Mouse (Mus musculus) embryonic facial prominence, embryonic 14.5 days (tissue): ENCODE results near the gene Dst. TPM values are rescaled to one million over a fixed set of nuclear protein-coding genes. Genes with fewer than 3 reads are reported as not detected.

Source experiments
- ATAC-seq: fragments of 200-750 bp; cut with Nextera tagmentation; 2 replicates; pipeline ENCODE4 v1.8.0; 2017; ENCODE audit warnings: low read depth, moderate number of reproducible peaks, moderate TSS enrichment
- DNase-seq: peaks from one replicate; pipeline ENCODE4 v3.0.0-alpha.2; 2015; ENCODE audit warnings: low spot score
- H3K27ac ChIP-seq: fragments of 300-500 bp; sonication (generic); replicated peaks from 2 replicates; pipeline ENCODE4 v1.5.1; 2014; ENCODE audit warnings: low read depth, mild to moderate bottlenecking, low read length, moderate library complexity
- H3K27me3 ChIP-seq: fragments of 300-500 bp; sonication (generic); replicated peaks from 2 replicates; pipeline ENCODE4 v1.6.1; 2014; ENCODE audit warnings: low read length; ENCODE audit not compliant: control insufficient read depth, insufficient read depth
- H3K36me3 ChIP-seq: fragments of 300-500 bp; sonication (generic); 2 replicates; pipeline ENCODE4 v1.6.1; 2014; ENCODE audit warnings: low read length, mixed read lengths; ENCODE audit not compliant: control insufficient read depth, insufficient read depth
- H3K4me1 ChIP-seq: fragments of 300-500 bp; sonication (generic); 2 replicates; pipeline ENCODE4 v1.6.1; 2014; ENCODE audit warnings: antibody characterized with exemption, low read length; ENCODE audit not compliant: control insufficient read depth, insufficient read depth
- H3K4me2 ChIP-seq: fragments of 300-500 bp; sonication (generic); 2 replicates; pipeline ENCODE4 v1.6.1; 2014; ENCODE audit warnings: low read depth, mild to moderate bottlenecking, low read length, moderate library complexity, mixed read lengths
- H3K4me3 ChIP-seq: fragments of 300-500 bp; sonication (generic); 2 replicates; pipeline ENCODE4 v1.5.1; 2014; ENCODE audit warnings: low read depth, mild to moderate bottlenecking, low read length
- H3K9ac ChIP-seq: fragments of 300-500 bp; sonication (generic); 2 replicates; pipeline ENCODE4 v1.6.1; 2014; ENCODE audit warnings: low read depth, mild to moderate bottlenecking, low read length, moderate library complexity, mixed read lengths
- H3K9me3 ChIP-seq: fragments of 300-500 bp; sonication (generic); 2 replicates; pipeline ENCODE4 v1.6.1; 2016; ENCODE audit warnings: low read length; ENCODE audit not compliant: control insufficient read depth
- WGBS: fragments of 180-500 bp; shearing (Covaris S2); extraction: QIAGEN DNeasy Blood & Tissue Kit; methylation state at CpG from one replicate; pipeline ENCODE4 v1.1.7; 2014; 5-methylcytosine and 5-hydroxymethylcytosine counted together
- polyA plus RNA-seq: library from polyadenylated mRNA; unstranded; fragments of >200 nt; fragmentation: Nextera tagmentation; extraction: Ambion mirVana; gene quantifications from 2 replicates; pipeline ENCODE4 v1.2.1, GENCODE M21; 2014

Gene Dst
- polyA plus RNA-seq, 1 experiment from 2014 or later, result 39.5 TPM

DNA sequence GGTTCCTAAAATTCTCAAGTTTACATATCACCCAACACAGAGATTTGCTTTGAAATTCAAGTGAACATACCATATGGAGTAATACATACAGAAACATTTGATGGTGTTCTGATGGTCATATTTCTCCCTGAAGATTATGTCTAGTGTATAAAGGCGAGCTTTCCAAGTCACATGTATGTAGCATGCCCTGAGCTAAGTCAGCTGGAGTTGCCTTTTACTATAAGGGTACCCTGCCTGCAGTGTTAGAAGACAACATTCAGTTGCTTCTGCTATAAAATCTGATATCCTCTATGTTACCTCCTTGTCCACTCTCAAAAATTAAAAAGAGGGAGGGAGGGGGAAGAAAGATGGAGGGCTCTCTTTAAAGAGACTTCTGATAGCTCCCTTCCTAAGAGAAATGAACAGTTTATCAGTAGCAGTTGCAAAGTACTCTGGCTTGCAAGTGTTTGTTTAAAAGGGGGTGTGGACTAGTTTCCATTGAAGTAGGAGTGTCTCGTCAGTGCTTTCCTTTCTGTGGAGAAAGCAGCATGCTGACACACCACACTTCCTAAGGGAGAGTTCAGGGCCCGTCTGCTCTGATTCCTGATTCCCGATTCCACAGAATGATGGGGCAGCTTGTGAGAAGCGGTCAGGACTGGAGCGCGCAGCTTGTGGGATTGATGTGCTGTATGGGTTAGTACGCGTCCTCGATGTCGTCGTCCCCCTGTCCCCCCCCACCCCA, 168.8 kb downstream of the Dst start:
- 16% methylated on average over 8 of the region's 12 CpGs for WGBS
- Histone ChIP-seq H3K4me3 (peak overlapping the region; percentile 15; the same call in 1 of the 2 replicates), H3K9ac (0 out of 2 replicates have a peak overlapping the region, but pooled peaks have one; percentile 26), H3K9me3 (no peaks in the 10 kb centered on the region), H3K36me3 (no peaks in the 10 kb centered on the region), H3K4me2 (peak overlapping the region; percentile 40), H3K27me3 (no peaks in the 10 kb centered on the region), H3K4me1 (peaks cover 17% of the 10 kb centered on the region), H3K27ac (no peak overlapping the region)
- peak; percentile 62 for ATAC-seq
- no peak for DNase-seq

DNA sequence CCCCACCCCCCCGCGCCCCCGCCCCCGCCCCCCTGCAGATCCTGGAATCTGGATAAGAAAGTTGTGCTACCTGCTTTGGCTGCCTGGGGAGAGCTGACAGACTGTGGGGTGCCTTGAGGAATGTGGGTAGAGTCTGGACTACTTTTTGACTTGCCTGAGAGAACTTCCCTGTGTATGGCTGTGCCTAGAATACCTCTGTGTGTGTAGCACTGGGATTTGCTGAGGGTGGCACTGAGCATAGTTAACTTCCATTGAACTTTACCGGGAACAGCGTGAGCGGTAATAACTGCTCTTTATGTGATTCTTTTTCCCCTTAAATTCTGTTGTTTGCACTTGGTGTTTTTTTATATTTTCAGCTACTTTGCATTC, 169.4 kb downstream of the Dst start:
- Histone ChIP-seq H3K27me3 (no peaks in the 10 kb centered on the region), H3K4me2 (peak overlapping the region; percentile 40), H3K9ac (peak overlapping the region; percentile 26; the same call in 1 of the 2 replicates), H3K4me3 (peak overlapping the region; percentile 15; the same call in 1 of the 2 replicates), H3K9me3 (no peaks in the 10 kb centered on the region), H3K4me1 (peaks cover 17% of the 10 kb centered on the region), H3K36me3 (no peaks in the 10 kb centered on the region), H3K27ac (no peak overlapping the region)
- no peak for DNase-seq
- 30% methylated on average over 3 of the region's 7 CpGs for WGBS
- ATAC-seq, result peak; percentile 71

DNA sequence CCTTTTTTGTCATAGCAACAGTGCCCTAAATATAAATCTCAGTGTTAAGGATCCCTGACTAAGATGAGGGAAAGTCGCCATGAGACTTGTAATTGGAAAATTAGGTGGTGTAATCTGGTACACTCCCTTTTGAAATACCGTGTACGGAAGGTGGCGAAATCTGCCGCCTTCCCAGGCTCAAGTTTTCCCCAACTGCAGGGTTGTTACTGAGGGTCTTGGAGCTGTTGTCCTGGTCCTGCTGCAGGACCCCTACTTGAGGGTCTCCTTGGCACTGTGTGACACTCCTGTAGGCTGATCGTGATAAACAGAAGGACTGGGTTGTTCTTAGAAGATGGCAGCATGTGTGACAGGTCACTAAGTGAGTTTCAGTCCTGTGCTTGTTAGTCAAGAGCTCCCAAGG, 169.9 kb downstream of the Dst start:
- H3K27ac ChIP-seq, result no peak overlapping the region
- H3K4me1 ChIP-seq, result peaks cover 17% of the 10 kb centered on the region
- DNase-seq (no peak), ATAC-seq (no peak)
- 74% methylated on average over 6 of the region's 6 CpGs for WGBS
- no peak overlapping the region for H3K4me3 ChIP-seq
- H3K4me2 ChIP-seq, result no peak overlapping the region
- no peaks in the 10 kb centered on the region for H3K36me3 ChIP-seq
- no peak overlapping the region for H3K9ac ChIP-seq
- no peaks in the 10 kb centered on the region for H3K27me3 ChIP-seq
- H3K9me3 ChIP-seq, result no peaks in the 10 kb centered on the region

DNA sequence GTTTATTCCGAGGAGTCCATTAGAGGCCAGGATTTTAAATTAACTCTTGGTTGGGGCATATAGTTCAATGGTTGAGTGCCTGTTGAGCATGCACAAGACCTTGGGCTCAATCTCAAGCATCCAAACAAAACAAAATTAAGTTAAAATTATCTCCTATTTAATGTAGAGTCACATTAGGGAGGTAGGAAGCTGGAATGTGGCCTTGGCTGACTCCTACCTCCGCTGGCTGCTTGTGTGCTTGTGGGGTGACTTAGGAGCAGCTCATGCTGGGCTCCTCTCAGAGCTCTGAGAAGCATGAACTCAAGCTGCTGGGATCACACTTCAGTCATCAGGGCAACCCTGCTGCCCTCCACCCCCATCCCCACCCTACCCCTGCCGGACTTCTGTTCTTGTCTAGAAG, 181.0 kb downstream of the Dst start:
- H3K4me2 ChIP-seq, result no peak overlapping the region
- 90% methylated on average over 3 of the region's 3 CpGs for WGBS
- DNase-seq (no peak), ATAC-seq (no peak)
- H3K4me1 ChIP-seq, result no peaks in the 10 kb centered on the region; the same call in 1 of the 2 replicates
- H3K27me3 ChIP-seq, result no peaks in the 10 kb centered on the region
- no peaks in the 10 kb centered on the region for H3K9me3 ChIP-seq
- H3K9ac ChIP-seq, result no peak overlapping the region
- H3K4me3 ChIP-seq, result no peak overlapping the region
- H3K27ac ChIP-seq, result no peak overlapping the region
- H3K36me3 ChIP-seq, result peaks cover 9% of the 10 kb centered on the region

DNA sequence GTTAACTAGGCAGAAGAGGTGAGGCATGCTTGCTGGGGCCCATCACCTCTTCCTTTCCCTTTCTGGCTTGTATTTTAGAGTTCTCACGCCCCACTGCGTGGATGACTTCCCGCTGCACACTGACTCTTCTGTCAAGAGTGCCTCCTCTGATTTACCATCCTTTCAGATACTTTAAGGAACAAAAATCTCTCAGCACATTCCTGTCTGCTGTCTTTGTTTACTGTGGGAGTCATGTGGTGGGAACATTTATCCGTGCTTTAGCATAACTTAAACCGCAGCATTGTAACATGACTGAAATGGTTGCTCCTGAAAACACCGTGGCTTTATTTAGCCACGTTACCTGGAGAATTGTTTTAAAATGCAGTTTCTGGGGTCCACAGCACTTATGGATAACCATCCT, 182.7 kb downstream of the Dst start:
- Histone ChIP-seq H3K27me3 (no peaks in the 10 kb centered on the region), H3K27ac (no peak overlapping the region), H3K4me1 (no peaks in the 10 kb centered on the region; the same call in 1 of the 2 replicates), H3K4me3 (no peak overlapping the region), H3K9ac (no peak overlapping the region), H3K4me2 (no peak overlapping the region), H3K36me3 (peaks cover 9% of the 10 kb centered on the region), H3K9me3 (no peaks in the 10 kb centered on the region)
- no peak; the same call in 1 of the 2 replicates for ATAC-seq
- 68% methylated on average over 7 of the region's 7 CpGs for WGBS
- no peak for DNase-seq

DNA sequence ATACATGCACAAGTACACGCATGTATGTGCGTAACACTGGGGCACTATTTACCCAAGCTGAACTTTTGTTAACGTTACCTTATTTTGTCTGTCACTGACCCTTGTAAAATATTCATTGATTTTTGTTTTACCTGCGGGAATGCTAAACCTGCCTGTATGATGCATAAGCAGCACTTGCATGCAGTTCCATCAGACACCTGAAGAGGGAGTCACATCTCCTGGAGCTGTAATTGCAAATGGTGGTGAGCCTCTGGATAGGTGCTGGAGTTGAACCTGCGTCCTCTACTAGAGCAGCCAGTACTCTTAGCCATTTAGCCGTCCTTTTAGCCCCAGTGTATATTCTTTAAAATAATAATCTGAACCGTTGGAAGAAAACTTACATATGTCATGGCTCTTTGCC, 185.6 kb downstream of the Dst start:
- Histone ChIP-seq H3K4me3 (no peak overlapping the region), H3K27ac (no peak overlapping the region), H3K4me1 (no peaks in the 10 kb centered on the region; the same call in 1 of the 2 replicates), H3K9me3 (no peaks in the 10 kb centered on the region), H3K27me3 (no peaks in the 10 kb centered on the region), H3K4me2 (no peak overlapping the region), H3K36me3 (no peaks in the 10 kb centered on the region), H3K9ac (no peak overlapping the region)
- WGBS, result 92% methylated on average over 7 of the region's 7 CpGs
- ATAC-seq (no peak), DNase-seq (no peak)

DNA sequence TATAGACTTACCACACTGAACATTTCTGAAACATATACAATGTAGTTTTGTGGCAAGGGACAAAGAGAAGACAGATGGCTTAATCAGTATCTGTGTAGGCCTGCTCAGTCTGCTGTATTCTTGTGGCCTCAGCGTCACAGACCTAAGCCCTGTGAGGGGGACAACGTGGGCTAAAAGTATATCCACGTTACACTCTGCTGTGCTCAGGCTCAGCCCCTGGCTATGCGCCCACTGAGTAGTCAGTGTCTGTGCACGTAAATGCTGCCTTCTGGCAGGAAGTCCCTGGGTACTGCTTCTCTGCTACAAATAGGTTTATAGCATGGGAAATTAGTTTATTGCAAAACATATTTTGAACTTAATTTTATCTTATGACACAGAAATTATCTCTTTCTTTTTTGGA, 186.3 kb downstream of the Dst start:
- H3K9me3 ChIP-seq, result no peaks in the 10 kb centered on the region
- no peak overlapping the region for H3K4me3 ChIP-seq
- H3K9ac ChIP-seq, result no peak overlapping the region
- no peaks in the 10 kb centered on the region; the same call in 1 of the 2 replicates for H3K4me1 ChIP-seq
- WGBS, result 49% methylated on average over 5 of the region's 5 CpGs
- no peak overlapping the region for H3K27ac ChIP-seq
- H3K27me3 ChIP-seq, result no peaks in the 10 kb centered on the region
- no peak overlapping the region for H3K4me2 ChIP-seq
- DNase-seq, result no peak
- no peak for ATAC-seq
- no peaks in the 10 kb centered on the region for H3K36me3 ChIP-seq

DNA sequence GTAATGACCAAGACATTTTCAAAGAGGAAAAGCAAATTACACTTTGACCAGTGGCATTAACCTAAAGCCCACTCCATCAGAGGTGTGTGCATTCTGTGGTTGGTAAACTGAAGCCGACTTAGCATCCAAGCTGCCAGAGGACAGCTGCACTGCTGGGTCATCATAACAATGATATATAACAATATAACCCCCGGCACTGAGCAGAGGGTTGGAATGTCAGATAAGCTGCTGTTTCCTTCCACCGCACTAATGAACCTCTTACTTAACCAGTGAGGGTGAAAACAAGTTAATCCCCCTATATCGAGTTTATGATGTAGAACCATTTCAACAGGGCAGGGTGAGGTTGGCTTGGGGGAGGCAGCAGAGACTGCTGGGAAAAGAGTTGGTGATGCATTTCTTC, 187.1 kb downstream of the Dst start:
- Histone ChIP-seq H3K4me2 (no peak overlapping the region), H3K4me3 (no peak overlapping the region), H3K9me3 (no peaks in the 10 kb centered on the region), H3K27ac (no peak overlapping the region), H3K27me3 (no peaks in the 10 kb centered on the region), H3K36me3 (no peaks in the 10 kb centered on the region), H3K9ac (no peak overlapping the region), H3K4me1 (no peaks in the 10 kb centered on the region; the same call in 1 of the 2 replicates)
- DNase-seq, result peak; percentile 57
- 50% methylated on average over 4 of the region's 4 CpGs for WGBS
- ATAC-seq, result peak; percentile 58; the same call in 1 of the 2 replicates

DNA sequence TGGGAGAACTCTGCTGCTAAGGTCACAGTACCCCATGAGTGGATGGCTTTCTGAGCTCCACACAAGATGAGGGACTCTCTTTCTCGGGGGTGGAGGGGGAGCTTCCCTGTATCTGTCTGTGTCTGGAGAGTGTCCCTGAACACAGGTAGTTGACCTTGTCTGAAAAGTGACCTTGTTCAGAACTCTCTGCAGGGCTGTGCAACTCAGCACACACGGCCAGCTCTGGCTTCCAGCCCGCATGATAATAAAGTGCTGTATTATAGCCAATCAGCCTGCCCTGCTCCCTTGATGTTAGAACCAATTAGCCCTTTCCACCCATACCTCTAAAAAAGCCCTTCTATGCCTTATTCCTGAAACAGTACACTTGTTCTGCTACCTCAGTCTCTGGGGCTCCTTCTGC, 188.9 kb downstream of the Dst start:
- no peaks in the 10 kb centered on the region for H3K9me3 ChIP-seq
- H3K4me2 ChIP-seq, result no peak overlapping the region
- 53% methylated on average over 3 of the region's 3 CpGs for WGBS
- H3K4me1 ChIP-seq, result no peaks in the 10 kb centered on the region; the same call in 1 of the 2 replicates
- no peaks in the 10 kb centered on the region for H3K36me3 ChIP-seq
- no peak overlapping the region for H3K27ac ChIP-seq
- ATAC-seq, result no peak
- no peaks in the 10 kb centered on the region for H3K27me3 ChIP-seq
- no peak overlapping the region for H3K4me3 ChIP-seq
- no peak overlapping the region for H3K9ac ChIP-seq
- no peak for DNase-seq
